Mouse (Mus musculus) MEL (cell line): Measurements from ENCODE around the gene Cox4i2. TPM values are rescaled to one million over a fixed set of nuclear protein-coding genes. Genes with fewer than 3 reads are reported as not detected.

Source experiments
- DNase-seq: peaks from one replicate; pipeline ENCODE4 v3.0.0; 2011; ENCODE audit warnings: low read depth, low spot score
- H3K27ac ChIP-seq: 2 replicates; pipeline ENCODE4 v1.5.1; 2012; ENCODE audit warnings: low read depth, mild to moderate bottlenecking, control low read depth, low read length, moderate library complexity; ENCODE audit not compliant: control insufficient read depth
- H3K27me3 ChIP-seq, 2 experiments: fragments of 150-350 bp in 1 of 2; sonication (generic) in 1 of 2; 2 replicates each; pipeline ENCODE4 v1.6.1; 2012; ENCODE audit warnings: low read length in 2 of 2, mild to moderate bottlenecking in 2 of 2, improper control_type of control experiment in 1 of 2, moderate library complexity in 1 of 2; ENCODE audit not compliant: insufficient read depth in 2 of 2, control insufficient read depth in 1 of 2
- H3K36me3 ChIP-seq, 2 experiments: 2 replicates each; pipeline ENCODE4 v1.6.1; 2012 to 2014; ENCODE audit warnings: low read length in 2 of 2, improper control_type of control experiment in 1 of 2, inconsistent platforms in 1 of 2, mild to moderate bottlenecking in 1 of 2; ENCODE audit not compliant: insufficient read depth in 2 of 2, control insufficient read depth in 1 of 2
- H3K4me1 ChIP-seq, 2 experiments: fragments of 150-350 bp in 1 of 2; sonication (generic) in 1 of 2; 2 replicates each; pipeline ENCODE4 v1.6.1; 2012; ENCODE audit warnings: low read length in 2 of 2, improper control_type of control experiment in 1 of 2, mild to moderate bottlenecking in 1 of 2; ENCODE audit not compliant: insufficient read depth in 2 of 2, control insufficient read depth in 1 of 2
- H3K4me3 ChIP-seq, 2 experiments: fragments of 150-350 bp in 1 of 2; sonication (generic) in 1 of 2; 2 replicates each; pipeline ENCODE4 v1.5.1; 2012; ENCODE audit warnings: low read depth in 2 of 2, low read length in 2 of 2, mild to moderate bottlenecking in 2 of 2, moderate library complexity in 2 of 2, control low read depth in 1 of 2, improper control_type of control experiment in 1 of 2; ENCODE audit not compliant: control insufficient read depth in 1 of 2, insufficient read depth in 1 of 2
- H3K79me2 ChIP-seq: 2 replicates; pipeline ENCODE4 v1.6.1; 2012; ENCODE audit warnings: mild to moderate bottlenecking, low read length, moderate library complexity; ENCODE audit not compliant: control insufficient read depth, poor library complexity, insufficient read depth
- H3K9ac ChIP-seq: 2 replicates; pipeline ENCODE4 v1.6.1; 2012; ENCODE audit warnings: low read depth, mild to moderate bottlenecking, control low read depth, low read length, moderate library complexity; ENCODE audit not compliant: control insufficient read depth, poor library complexity, severe bottlenecking
- H3K9me3 ChIP-seq: fragments of 150-350 bp; sonication (generic); replicated peaks from 2 replicates; pipeline ENCODE4 v1.6.1; 2012; ENCODE audit warnings: mild to moderate bottlenecking, low read length, improper control_type of control experiment, moderate library complexity; ENCODE audit not compliant: insufficient read depth
- CTCF ChIP-seq, 3 experiments: IDR thresholded peaks in 2 of 3; conservative IDR thresholded peaks in 1 of 3; 2 replicates each; pipeline ENCODE4 v1.5.1; 2011 to 2012; ENCODE audit warnings: low read length in 3 of 3, low read depth in 2 of 3, mild to moderate bottlenecking in 2 of 3, improper control_type of control experiment in 1 of 3, inconsistent platforms in 1 of 3, mixed read lengths in 1 of 3, moderate library complexity in 1 of 3; ENCODE audit not compliant: control insufficient read depth in 1 of 3, insufficient read depth in 1 of 3, poor library complexity in 1 of 3, severe bottlenecking in 1 of 3
- E2F4 ChIP-seq: IDR thresholded peaks from 2 replicates; pipeline ENCODE4 v1.6.1; 2011; ENCODE audit warnings: low read depth, low read length, improper control_type of control experiment, borderline replicate concordance
- ETS1 ChIP-seq: IDR thresholded peaks from 2 replicates; pipeline ENCODE4 v1.6.1; 2012; ENCODE audit warnings: low read depth, mild to moderate bottlenecking, inconsistent platforms, low read length, improper control_type of control experiment, moderate library complexity
- GATA1 ChIP-seq: IDR thresholded peaks from 2 replicates; pipeline ENCODE4 v1.6.1; 2011; ENCODE audit warnings: low read depth, low read length, improper control_type of control experiment
- KAT2A ChIP-seq: conservative IDR thresholded peaks from 2 replicates; pipeline ENCODE4 v1.6.1; 2012; ENCODE audit warnings: low read depth, low read length, improper control_type of control experiment, inconsistent platforms
- MAFK ChIP-seq: IDR thresholded peaks from 2 replicates; pipeline ENCODE4 v1.6.1; 2011; ENCODE audit warnings: low read depth, mild to moderate bottlenecking, low read length, improper control_type of control experiment, borderline replicate concordance
- MAZ ChIP-seq: IDR thresholded peaks from 2 replicates; pipeline ENCODE4 v1.6.1; 2012; ENCODE audit warnings: low read depth, mild to moderate bottlenecking, inconsistent platforms, low read length, improper control_type of control experiment
- MEF2A ChIP-seq: IDR thresholded peaks from 2 replicates; pipeline ENCODE4 v1.6.1; 2014; ENCODE audit warnings: low read depth, mild to moderate bottlenecking, inconsistent platforms, low read length, improper control_type of control experiment; ENCODE audit not compliant: poor library complexity, insufficient replicate concordance, severe bottlenecking; ENCODE audit errors: extremely low read depth
- MXI1 ChIP-seq: IDR thresholded peaks from 2 replicates; pipeline ENCODE4 v1.6.1; 2011; ENCODE audit warnings: mild to moderate bottlenecking, low read depth, low read length, improper control_type of control experiment
- MYC ChIP-seq: IDR thresholded peaks from 2 replicates; pipeline ENCODE4 v1.6.1; 2011; ENCODE audit warnings: low read depth, mild to moderate bottlenecking, low read length, improper control_type of control experiment, moderate library complexity
- NELFE ChIP-seq: IDR thresholded peaks from 2 replicates; pipeline ENCODE4 v1.6.1; 2011; ENCODE audit warnings: low read depth, low read length, improper control_type of control experiment
- NRF1 ChIP-seq: IDR thresholded peaks from 2 replicates; pipeline ENCODE4 v1.6.1; 2014; ENCODE audit warnings: low read depth, mild to moderate bottlenecking, inconsistent platforms, low read length, improper control_type of control experiment, moderate library complexity; ENCODE audit not compliant: poor library complexity, insufficient read depth, severe bottlenecking
- POLR2A ChIP-seq, 2 experiments: IDR thresholded peaks; 2 replicates each; pipeline ENCODE4 v1.6.1; 2011 to 2012; ENCODE audit warnings: low read length in 2 of 2, mild to moderate bottlenecking in 2 of 2, control low read depth in 1 of 2, improper control_type of control experiment in 1 of 2, low read depth in 1 of 2, moderate library complexity in 1 of 2; ENCODE audit not compliant: control insufficient read depth in 1 of 2, insufficient read depth in 1 of 2, poor library complexity in 1 of 2
- POLR2AphosphoS2 ChIP-seq: IDR thresholded peaks from 2 replicates; pipeline ENCODE4 v1.6.1; 2011; ENCODE audit warnings: low read length, improper control_type of control experiment
- POLR2AphosphoS5 ChIP-seq: IDR thresholded peaks from 2 replicates; pipeline ENCODE4 v1.6.1; 2012; ENCODE audit warnings: low read depth, borderline replicate concordance, mild to moderate bottlenecking, inconsistent platforms, low read length, moderate library complexity, mixed read lengths
- SIN3A ChIP-seq: IDR thresholded peaks from 2 replicates; pipeline ENCODE4 v1.6.1; 2012; ENCODE audit warnings: low read length, improper control_type of control experiment, inconsistent platforms
- SMC3 ChIP-seq: IDR thresholded peaks from 2 replicates; pipeline ENCODE4 v1.6.1; 2011; ENCODE audit warnings: low read depth, low read length, improper control_type of control experiment
- UBTF ChIP-seq: IDR thresholded peaks from 2 replicates; pipeline ENCODE4 v1.6.1; 2012; ENCODE audit warnings: low read depth, mild to moderate bottlenecking, inconsistent platforms, low read length, improper control_type of control experiment, moderate library complexity, borderline replicate concordance; ENCODE audit not compliant: insufficient read depth
- USF1 ChIP-seq: IDR thresholded peaks from 2 replicates; pipeline ENCODE4 v1.6.1; 2014; ENCODE audit warnings: low read depth, mild to moderate bottlenecking, inconsistent platforms, low read length, improper control_type of control experiment, moderate library complexity
- ZC3H11A ChIP-seq: IDR thresholded peaks from 2 replicates; pipeline ENCODE4 v1.6.1; 2012; ENCODE audit warnings: low read depth, mild to moderate bottlenecking, inconsistent platforms, low read length, improper control_type of control experiment
- ZMIZ1 ChIP-seq: IDR thresholded peaks from 2 replicates; pipeline ENCODE4 v1.6.1; 2012; ENCODE audit warnings: low read depth, mild to moderate bottlenecking, inconsistent platforms, low read length, improper control_type of control experiment, moderate library complexity
- polyA plus RNA-seq, 2 experiments: library from polyadenylated mRNA; stranded (reverse) in 1 of 2; unstranded in 1 of 2; fragments of >175 nt in 1 of 2; fragments of >200 nt in 1 of 2; gene quantifications; 2 replicates each; pipeline versions ENCODE4 v1.2.1 to v1.2.4; 2012; ENCODE audit warnings: low replicate concordance in 2 of 2, low read depth in 1 of 2; ENCODE audit not compliant: insufficient read length in 2 of 2, insufficient read depth in 1 of 2, missing spikeins in 1 of 2
- total RNA-seq: library from RNA; depleted of rRNA; stranded (reverse); fragments of 300-350 nt; gene quantifications from 2 replicates; pipeline ENCODE4 v1.2.3, GENCODE M21; 2012

Cox4i2 gene
- total and polyA plus RNA-seq, 3 experiments: 0.17 TPM; not detected in 2

DNA sequence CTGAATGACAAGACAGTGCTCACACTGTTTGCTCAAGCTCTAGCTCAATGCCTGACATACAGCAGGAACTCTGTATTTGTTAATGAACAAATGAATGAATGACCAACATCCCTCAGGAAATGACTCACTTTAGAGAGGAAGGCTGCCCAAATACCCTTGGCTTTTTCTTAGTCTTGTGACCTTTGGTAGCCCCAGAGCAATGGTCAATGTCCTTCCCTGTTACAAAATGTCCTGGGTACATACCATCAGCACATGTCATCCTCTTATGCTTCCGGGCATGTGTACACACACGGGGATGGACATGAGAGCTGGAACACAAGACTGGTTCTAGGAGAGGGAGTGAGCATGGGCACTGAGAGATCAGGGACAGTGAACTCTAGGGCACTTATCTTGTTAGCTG is 52.1 kb downstream of the Cox4i2 start:
- TF ChIP-seq MAFK: no peak
- Histone ChIP-seq H3K9ac (no peak overlapping the region), H3K79me2 (no peaks in the 10 kb centered on the region), H3K4me1 (peaks cover 9 to 19% of the 10 kb centered on the region in 2 experiments), H3K36me3 (peaks cover 0 to 20% of the 10 kb centered on the region in 2 experiments; a peak in 2 of 4 replicates), H3K27me3 (no peaks in the 10 kb centered on the region), H3K27ac (no peak overlapping the region), H3K4me3 (no peak overlapping the region), H3K9me3 (no peaks in the 10 kb centered on the region)
- no peak for DNase-seq

DNA sequence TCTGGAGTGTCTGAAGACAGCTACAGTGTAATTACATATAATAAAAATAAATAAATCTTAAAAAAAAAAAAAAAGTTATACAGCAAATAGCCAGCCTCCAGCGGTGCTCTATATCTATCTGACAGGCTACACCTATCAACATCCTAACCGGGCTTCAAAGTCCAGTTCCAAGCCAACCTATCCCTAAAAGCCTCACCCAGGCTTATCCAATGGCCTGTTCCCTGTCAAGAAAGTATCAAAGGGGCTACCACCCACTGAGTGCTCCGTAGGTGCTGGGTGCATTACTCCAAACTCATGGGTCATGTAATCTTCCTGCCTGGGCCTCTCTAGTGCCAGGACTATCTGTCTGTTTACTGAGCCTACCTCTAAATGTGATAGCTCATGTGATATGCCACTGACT is 54.2 kb downstream of the Cox4i2 start:
- Histone ChIP-seq H3K4me3 (no peak overlapping the region), H3K27ac (no peak overlapping the region), H3K79me2 (no peaks in the 10 kb centered on the region), H3K36me3 (peaks cover 0 to 27% of the 10 kb centered on the region in 2 experiments; a peak in 2 of 4 replicates), H3K4me1 (peaks cover 14 to 26% of the 10 kb centered on the region in 2 experiments)
- TF ChIP-seq USF1 (no peak), MXI1 (no peak), POLR2AphosphoS2 (no peak), NELFE (no peak), KAT2A (no peak), SIN3A (no peak), ZMIZ1 (no peak), E2F4 (no peak), MEF2A (no peak), ZC3H11A (no peak), MYC (no peak), NRF1 (no peak), SMC3 (no peak), MAZ (no peak), POLR2AphosphoS5 (no peak), ETS1 (no peak), UBTF (no peak), CTCF (IDR thresholded peaks at IDR 0.05 in 2 of 3, conservative IDR thresholded peaks at IDR 0.05 in 1 of 3; ENCODE audit: control insufficient read depth in 1 of 3, insufficient read depth in 1 of 3, low read depth in 2 of 3, low read length in 3 of 3, poor library complexity in 1 of 3, severe bottlenecking in 1 of 3) (no peak), POLR2A (IDR thresholded peaks at IDR 0.05; ENCODE audit: control insufficient read depth in 1 of 2, insufficient read depth in 1 of 2, low read depth in 1 of 2, low read length in 2 of 2, poor library complexity in 1 of 2) (no peak), GATA1 (no peak)
- TF ChIP-seq, all 39 proteins: peak for 0
- DNase-seq: no peak
- Histone ChIP-seq H3K27me3 (no peaks in the 10 kb centered on the region), H3K9ac (no peak overlapping the region), H3K9me3 (no peaks in the 10 kb centered on the region)
